Mouse (Mus musculus) stomach, postnatal 0 days (tissue): ENCODE measurements around the gene Rnd1. TPM values are rescaled to one million over a fixed set of nuclear protein-coding genes. Genes with fewer than 3 reads are reported as not detected.
A peak's percentile ranks its signal among the peaks of the same experiment; 100 is the strongest.

Experiments
- ATAC-seq: fragments of 200-750 bp; cut with Nextera tagmentation; 2 replicates; pipeline ENCODE4 v1.8.0; 2017; ENCODE audit not compliant: low FRiP score, low TSS enrichment
- DNase-seq: peaks from one replicate; pipeline ENCODE4 v3.0.0-alpha.2; 2016; ENCODE audit warnings: low spot score
- H3K27ac ChIP-seq: fragments of 300-500 bp; sonication (generic); replicated peaks from 2 replicates; pipeline ENCODE4 v1.5.1; 2014; ENCODE audit warnings: mild to moderate bottlenecking, control low read depth
- H3K27me3 ChIP-seq: fragments of 300-500 bp; sonication (generic); 2 replicates; pipeline ENCODE4 v1.6.1; 2014; ENCODE audit warnings: low read length; ENCODE audit not compliant: control insufficient read depth, insufficient read depth
- H3K36me3 ChIP-seq: fragments of 300-500 bp; sonication (generic); 2 replicates; pipeline ENCODE4 v1.6.1; 2014; ENCODE audit warnings: low read length, mixed read lengths; ENCODE audit not compliant: control insufficient read depth, insufficient read depth
- H3K4me1 ChIP-seq: fragments of 300-500 bp; sonication (generic); replicated peaks from 2 replicates; pipeline ENCODE4 v1.6.1; 2014; ENCODE audit warnings: antibody characterized with exemption; ENCODE audit not compliant: control insufficient read depth, insufficient read depth
- H3K4me2 ChIP-seq: fragments of 300-500 bp; sonication (generic); replicated peaks from 2 replicates; pipeline ENCODE4 v1.6.1; 2014; ENCODE audit warnings: low read depth, mild to moderate bottlenecking, control low read depth, moderate library complexity
- H3K4me3 ChIP-seq: fragments of 300-500 bp; sonication (generic); 2 replicates; pipeline ENCODE4 v1.5.1; 2014; ENCODE audit warnings: low read depth, low read length, control low read depth
- H3K9ac ChIP-seq: fragments of 300-500 bp; sonication (generic); 2 replicates; pipeline ENCODE4 v1.6.1; 2014; ENCODE audit warnings: mild to moderate bottlenecking, low read length, control low read depth, mixed read lengths
- H3K9me3 ChIP-seq: fragments of 300-500 bp; sonication (generic); 2 replicates; pipeline ENCODE4 v1.6.1; 2016; ENCODE audit warnings: low read length; ENCODE audit not compliant: control insufficient read depth
- CTCF ChIP-seq: IDR thresholded peaks from 2 replicates; pipeline ENCODE4 v1.5.1; 2016; ENCODE audit warnings: antibody characterized with exemption, low read depth, mild to moderate bottlenecking, moderate library complexity
- EP300 ChIP-seq: optimal IDR thresholded peaks from 2 replicates; pipeline ENCODE3; 2016; ENCODE audit warnings: antibody characterized with exemption
- WGBS: fragments of 180-500 bp; shearing (Covaris S2); extraction: QIAGEN DNeasy Blood & Tissue Kit; methylation state at CpG from one replicate; pipeline ENCODE4 v1.1.7; 2014; 5-methylcytosine and 5-hydroxymethylcytosine counted together
- polyA plus RNA-seq: library from polyadenylated mRNA; unstranded; fragments of >200 nt; fragmentation: Nextera tagmentation; extraction: Ambion mirVana; gene quantifications from 2 replicates; pipeline ENCODE4 v1.2.1, GENCODE M21; 2015

The Rnd1 gene
- polyA plus RNA-seq, 1 experiment from 2014 or later = 0.35 TPM

GRCm38 (mm10) chr15:98672592-98672991 lies 4.7 kb downstream of the Rnd1 start:
- no peaks in the 10 kb centered on the region for H3K4me1 ChIP-seq
- ATAC-seq (peak; percentile 60; the same call in 1 of the 2 replicates), DNase-seq (peak; percentile 45)
- TF ChIP-seq EP300 = no peak
- TF ChIP-seq CTCF = no peak
- H3K27me3 ChIP-seq = no peaks in the 10 kb centered on the region
- WGBS = 57% methylated on average over 4 of the region's 4 CpGs
- H3K36me3 ChIP-seq = no peaks in the 10 kb centered on the region
- no peak overlapping the region for H3K4me2 ChIP-seq
- H3K9ac ChIP-seq = no peak overlapping the region
- H3K4me3 ChIP-seq = no peak overlapping the region
- H3K9me3 ChIP-seq = no peaks in the 10 kb centered on the region
- H3K27ac ChIP-seq = no peak overlapping the region

GRCm38 (mm10) chr15:98664042-98664907 lies 13.0 kb downstream of the Rnd1 start:
- no peak overlapping the region for H3K4me2 ChIP-seq
- no peaks in the 10 kb centered on the region for H3K27me3 ChIP-seq
- H3K4me3 ChIP-seq = no peak overlapping the region
- no peak for DNase-seq
- no peaks in the 10 kb centered on the region for H3K36me3 ChIP-seq
- 70% methylated on average over 11 of the region's 11 CpGs for WGBS
- no peak overlapping the region for H3K9ac ChIP-seq
- no peaks in the 10 kb centered on the region for H3K9me3 ChIP-seq
- no peaks in the 10 kb centered on the region for H3K4me1 ChIP-seq
- TF ChIP-seq EP300 = no peak
- peak; percentile 73 for TF ChIP-seq CTCF
- no peak overlapping the region for H3K27ac ChIP-seq
- ATAC-seq = no peak

GRCm38 (mm10) chr15:98662567-98663545 lies 14.4 kb downstream of the Rnd1 start, which contains the start of gene Ddx23:
TSS of gene Ddx23 (minus strand) at chr15:98662894.
- peaks cover 5% of the 10 kb centered on the region for H3K36me3 ChIP-seq
- TF ChIP-seq EP300 = no peak
- TF ChIP-seq CTCF = peak; percentile 7
- H3K9me3 ChIP-seq = no peaks in the 10 kb centered on the region
- DNase-seq (peak; percentile 97), ATAC-seq (peak; percentile 96)
- 3% methylated on average over 47 of the region's 48 CpGs for WGBS
- no peaks in the 10 kb centered on the region for H3K27me3 ChIP-seq
- H3K4me2 ChIP-seq = peak within 1 kb of the TSS; percentile 53
- H3K4me1 ChIP-seq = no peaks in the 10 kb centered on the region
- H3K27ac ChIP-seq = peak within 1 kb of the TSS; percentile 96
- H3K9ac ChIP-seq = peak within 1 kb of the TSS; percentile 88
- H3K4me3 ChIP-seq = peak within 1 kb of the TSS; percentile 86

GRCm38 (mm10) chr15:98662198-98662566 lies 15.1 kb downstream of the Rnd1 start:
- Histone ChIP-seq H3K9me3 (no peaks in the 10 kb centered on the region), H3K27me3 (no peaks in the 10 kb centered on the region), H3K4me2 (peak overlapping the region; percentile 53), H3K4me3 (peak overlapping the region; percentile 86), H3K4me1 (no peaks in the 10 kb centered on the region), H3K9ac (peak overlapping the region; percentile 88), H3K36me3 (peaks cover 11% of the 10 kb centered on the region), H3K27ac (peak overlapping the region; percentile 96)
- ATAC-seq = no peak; the same call in 1 of the 2 replicates
- TF ChIP-seq CTCF = no peak
- TF ChIP-seq EP300 = no peak
- WGBS = under 1% methylated on average over 14 of the region's 14 CpGs
- no peak for DNase-seq

- peaks cover 33% of the 10 kb centered on the region for H3K36me3 ChIP-seq
- TF ChIP-seq CTCF (peak; percentile 53), EP300 (no peak)
Observed at GRCm38 (mm10) chr15:98656982-98657751, 20.1 kb downstream of the Rnd1 start.

More at GRCm38 (mm10) chr15:98656982-98657751, 20.1 kb downstream of the Rnd1 start:
- Histone ChIP-seq H3K27ac (no peak overlapping the region), H3K4me2 (no peak overlapping the region), H3K4me3 (no peak overlapping the region), H3K27me3 (no peaks in the 10 kb centered on the region), H3K9ac (no peak overlapping the region), H3K9me3 (no peaks in the 10 kb centered on the region), H3K4me1 (no peaks in the 10 kb centered on the region)
- 74% methylated on average over 15 of the region's 15 CpGs for WGBS
- DNase-seq (no peak), ATAC-seq (no peak)
